Mouse (Mus musculus) R1 (cell line): ENCODE measurements at regions not wholly inside any gene's neighbourhood (a gene's known extent, or its start where the extent isn't known, plus 50 kb on each side); places are given as distances from the start of the nearest gene placed in this dataset.
A peak's percentile ranks its signal among the peaks of the same experiment; 100 is the strongest.

Source experiments
- DNase-seq: peaks from one replicate; pipeline ENCODE4 v3.0.0-alpha.2; 2018; ENCODE audit warnings: low read depth, low spot score

GRCm38 (mm10) chr12:12578278-12578677, 316.3 kb downstream of the Fam49a start:
- no peak for DNase-seq

GRCm38 (mm10) chr12:12570563-12571251, 308.8 kb downstream of the Fam49a start:
- no peak for DNase-seq

- no peak for DNase-seq
These were observed 305.8 kb downstream of the Fam49a start for GRCm38 (mm10) chr12:12567734-12568104.

- DNase-seq, result no peak
These were observed 305.3 kb downstream of the Fam49a start for GRCm38 (mm10) chr12:12567058-12567733.

- no peak for DNase-seq
These were observed 300.3 kb downstream of the Fam49a start for GRCm38 (mm10) chr12:12562267-12562666.

- no peak for DNase-seq
These were observed 289.9 kb downstream of the Fam49a start for GRCm38 (mm10) chr12:12551818-12552217.

GRCm38 (mm10) chr12:12549649-12550048, 287.7 kb downstream of the Fam49a start:
- no peak for DNase-seq

- DNase-seq, result no peak
These were observed 286.7 kb downstream of the Fam49a start for GRCm38 (mm10) chr12:12548688-12549087.

- no peak for DNase-seq
These were observed 285.5 kb downstream of the Fam49a start for GRCm38 (mm10) chr12:12547477-12547876.

- DNase-seq, result no peak
These were observed 284.6 kb downstream of the Fam49a start for GRCm38 (mm10) chr12:12546372-12547031.

GRCm38 (mm10) chr12:12541076-12542070, 279.4 kb downstream of the Fam49a start:
- peak; percentile 2 for DNase-seq

GRCm38 (mm10) chr12:12539291-12539690, 277.4 kb downstream of the Fam49a start:
- no peak for DNase-seq

GRCm38 (mm10) chr12:12534779-12535178, 272.8 kb downstream of the Fam49a start:
- DNase-seq, result no peak

- peak; percentile 8 for DNase-seq
These were observed 268.9 kb downstream of the Fam49a start for GRCm38 (mm10) chr12:12530796-12531195.

- DNase-seq, result no peak
These were observed 267.6 kb downstream of the Fam49a start for GRCm38 (mm10) chr12:12529541-12529940.

- no peak for DNase-seq
These were observed 266.6 kb downstream of the Fam49a start for GRCm38 (mm10) chr12:12528478-12528981.

GRCm38 (mm10) chr12:12527766-12528477, 266.0 kb downstream of the Fam49a start:
- DNase-seq, result no peak

- DNase-seq, result no peak
These were observed 265.4 kb downstream of the Fam49a start for GRCm38 (mm10) chr12:12527366-12527765.

- DNase-seq, result no peak
These were observed 258.4 kb downstream of the Fam49a start for GRCm38 (mm10) chr12:12520311-12520852.

GRCm38 (mm10) chr12:12518490-12519070, 256.6 kb downstream of the Fam49a start:
- DNase-seq, result no peak
